Mouse (Mus musculus) liver (tissue): ENCODE data around the gene C1qtnf9.

Experiments used
- DNase-seq: peaks from one replicate; pipeline ENCODE4 v3.0.0-alpha.2; 2020; ENCODE audit warnings: mixed read lengths

Gene C1qtnf9

GRCm38 (mm10) chr14:60796600-60797322 is 28.8 kb downstream of the C1qtnf9 start:
- DNase-seq, result peak; percentile 22

GRCm38 (mm10) chr14:60797596-60797995 is 29.7 kb downstream of the C1qtnf9 start:
- DNase-seq, result no peak

- no peak for DNase-seq
Measured at GRCm38 (mm10) chr14:60798721-60799120, 30.8 kb downstream of the C1qtnf9 start.

GRCm38 (mm10) chr14:60799762-60800728 is 32.1 kb downstream of the C1qtnf9 start:
- DNase-seq, result no peak

GRCm38 (mm10) chr14:60802026-60802425 is 34.1 kb downstream of the C1qtnf9 start:
- no peak for DNase-seq

GRCm38 (mm10) chr14:60804978-60805377 is 37.0 kb downstream of the C1qtnf9 start:
- DNase-seq, result no peak

- no peak for DNase-seq
Measured at GRCm38 (mm10) chr14:60805871-60806270, 37.9 kb downstream of the C1qtnf9 start.

GRCm38 (mm10) chr14:60806891-60807344 is 39.0 kb downstream of the C1qtnf9 start:
- DNase-seq, result no peak

GRCm38 (mm10) chr14:60809881-60810280 is 41.9 kb downstream of the C1qtnf9 start:
- DNase-seq, result no peak

GRCm38 (mm10) chr14:60811547-60811946 is 43.6 kb downstream of the C1qtnf9 start:
- DNase-seq, result no peak

- no peak for DNase-seq
Measured at GRCm38 (mm10) chr14:60815098-60815497, 47.2 kb downstream of the C1qtnf9 start.

GRCm38 (mm10) chr14:60818045-60818444 is 50.1 kb downstream of the C1qtnf9 start:
- no peak for DNase-seq

- DNase-seq, result no peak
Measured at GRCm38 (mm10) chr14:60830096-60830495, 62.2 kb downstream of the C1qtnf9 start.
